Mouse (Mus musculus): ENCODE measurements around the gene Gosr2. TPM values are rescaled to one million over a fixed set of nuclear protein-coding genes. Genes with fewer than 3 reads are reported as not detected.

Gene Gosr2
- total RNA-seq (2014; fragmentation: Nextera tagmentation) (65.5 and 69.2 TPM in 2 replicates), total RNA-seq (2017) (72.1 and 73.1 TPM in 2 replicates), polyA plus RNA-seq (2012) (6.5 and 16.0 TPM in 2 replicates)

DNA sequence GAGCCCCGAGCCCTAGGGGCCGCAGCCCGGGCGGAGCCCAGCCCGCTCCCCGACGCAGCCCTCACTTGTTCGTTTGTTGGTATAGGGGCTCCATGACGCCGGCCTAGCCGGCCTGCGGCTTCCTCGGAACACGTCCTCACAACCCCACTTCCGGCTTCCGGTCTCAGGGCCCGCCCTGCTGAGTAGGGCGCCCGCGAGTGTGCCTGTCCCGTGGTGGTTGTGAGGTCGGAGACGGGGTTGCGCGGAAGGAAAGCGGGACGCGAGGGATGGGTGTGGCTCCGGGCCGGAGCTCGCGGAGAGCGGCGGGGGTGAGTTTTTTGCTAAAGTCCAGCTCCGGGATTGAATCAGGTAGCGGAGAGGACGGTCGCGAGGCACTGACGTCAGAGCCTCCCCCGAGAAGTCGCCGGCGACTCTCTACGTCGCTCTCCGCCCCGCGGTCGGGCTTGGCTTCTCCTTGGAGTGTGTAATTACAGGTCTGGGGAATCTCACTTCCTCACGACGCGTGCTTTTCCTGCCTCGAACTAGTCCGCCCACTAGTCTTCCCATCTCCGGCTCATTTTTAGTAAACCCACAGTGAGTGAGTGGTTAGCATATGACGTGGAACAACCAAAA lies at the start of gene Gosr2:
Gene Gosr2, minus strand, starts transcription at position 334 of the 612 bp plus-strand sequence.
- H3K36me3 ChIP-seq (replicated peaks), result peaks cover 26% of the 10 kb centered on the region
- peaks cover 14% of the 10 kb centered on the region for H3K27me3 ChIP-seq (ENCODE audit: insufficient read depth, low read length)
- H3K4me1 ChIP-seq (ENCODE audit: insufficient read depth, low read depth, low read length), result peaks cover 26% of the 10 kb centered on the region
- TF ChIP-seq GATA2 (IDR thresholded peaks at IDR 0.05; ENCODE audit: borderline replicate concordance, low read depth, low read length) (no peak), POLR2AphosphoS5 (IDR thresholded peaks at IDR 0.05; ENCODE audit: insufficient replicate concordance, low read depth, low read length) (no peak), TAL1 (conservative IDR thresholded peaks at IDR 0.05; ENCODE audit: low read depth, low read length) (no peak), CTCF (IDR thresholded peaks at IDR 0.05; ENCODE audit: low read depth, low read length) (no peak), GATA1 (IDR thresholded peaks at IDR 0.05; ENCODE audit: borderline replicate concordance, low read length) (no peak)
- peak; percentile 78 for ATAC-seq (ENCODE audit: extremely low read depth, insufficient number of reproducible peaks, low FRiP score, poor library complexity, severe bottlenecking)
- DNase-seq (ENCODE audit: low spot score), result peak; percentile 92
- H3K4me3 ChIP-seq (ENCODE audit: low read depth, low read length), result peak within 1 kb of the TSS; percentile 79
- no peaks in the 10 kb centered on the region for H3K9me3 ChIP-seq (replicated peaks)

DNA sequence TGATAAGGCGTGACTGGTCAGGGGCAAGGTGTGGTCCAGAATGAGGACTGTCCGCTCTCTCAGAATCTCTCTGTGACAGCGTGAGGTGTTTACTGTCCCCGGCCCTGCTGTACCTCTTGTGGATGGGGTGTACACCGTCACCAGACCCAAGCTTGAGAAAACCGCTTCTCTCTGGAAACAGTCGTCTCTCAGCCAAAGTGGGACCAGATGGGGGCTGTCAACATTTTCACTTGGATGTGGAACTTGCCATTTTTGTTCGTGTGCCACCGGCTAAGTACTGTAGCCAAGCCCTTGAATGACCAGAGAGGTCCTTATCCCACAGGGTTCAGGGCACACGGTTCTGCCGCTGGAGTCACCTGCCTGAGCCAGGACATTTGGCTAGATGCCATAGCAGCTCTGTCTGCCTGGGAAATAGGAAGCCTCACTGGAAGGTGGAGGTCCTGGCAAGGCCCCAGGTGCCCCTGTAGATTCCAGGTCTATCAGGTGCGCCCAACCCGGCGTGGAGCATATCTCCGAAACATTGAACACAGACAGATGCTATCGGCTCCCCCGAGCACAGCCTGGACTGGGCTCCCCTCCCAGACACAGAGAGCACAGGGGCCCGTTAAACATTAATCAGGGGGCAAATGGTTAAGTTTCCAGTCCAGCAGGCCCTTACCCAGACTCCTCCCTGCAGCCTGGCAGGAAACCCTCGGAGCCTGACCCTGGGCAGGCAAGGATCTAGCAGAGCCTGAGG lies 37.5 kb upstream of the Gosr2 start:
- DNase-seq (ENCODE audit: low spot score) (no peak), ATAC-seq (ENCODE audit: extremely low read depth, insufficient number of reproducible peaks, low FRiP score, poor library complexity, severe bottlenecking) (no peak)
- Histone ChIP-seq H3K27me3 (ENCODE audit: insufficient read depth, low read length) (peaks cover 15% of the 10 kb centered on the region), H3K4me1 (ENCODE audit: insufficient read depth, low read depth, low read length) (no peaks in the 10 kb centered on the region), H3K36me3 (replicated peaks) (no peaks in the 10 kb centered on the region), H3K9me3 (replicated peaks) (no peaks in the 10 kb centered on the region), H3K4me3 (ENCODE audit: low read depth, low read length) (no peak overlapping the region)
- no peak for TF ChIP-seq GATA2 (IDR thresholded peaks at IDR 0.05; ENCODE audit: borderline replicate concordance, low read depth, low read length)
- TF ChIP-seq TAL1 (conservative IDR thresholded peaks at IDR 0.05; ENCODE audit: low read depth, low read length), result no peak
- TF ChIP-seq CTCF (IDR thresholded peaks at IDR 0.05; ENCODE audit: low read depth, low read length), result no peak
- no peak for TF ChIP-seq GATA1 (IDR thresholded peaks at IDR 0.05; ENCODE audit: borderline replicate concordance, low read length)
- TF ChIP-seq POLR2AphosphoS5 (IDR thresholded peaks at IDR 0.05; ENCODE audit: insufficient replicate concordance, low read depth, low read length), result no peak

DNA sequence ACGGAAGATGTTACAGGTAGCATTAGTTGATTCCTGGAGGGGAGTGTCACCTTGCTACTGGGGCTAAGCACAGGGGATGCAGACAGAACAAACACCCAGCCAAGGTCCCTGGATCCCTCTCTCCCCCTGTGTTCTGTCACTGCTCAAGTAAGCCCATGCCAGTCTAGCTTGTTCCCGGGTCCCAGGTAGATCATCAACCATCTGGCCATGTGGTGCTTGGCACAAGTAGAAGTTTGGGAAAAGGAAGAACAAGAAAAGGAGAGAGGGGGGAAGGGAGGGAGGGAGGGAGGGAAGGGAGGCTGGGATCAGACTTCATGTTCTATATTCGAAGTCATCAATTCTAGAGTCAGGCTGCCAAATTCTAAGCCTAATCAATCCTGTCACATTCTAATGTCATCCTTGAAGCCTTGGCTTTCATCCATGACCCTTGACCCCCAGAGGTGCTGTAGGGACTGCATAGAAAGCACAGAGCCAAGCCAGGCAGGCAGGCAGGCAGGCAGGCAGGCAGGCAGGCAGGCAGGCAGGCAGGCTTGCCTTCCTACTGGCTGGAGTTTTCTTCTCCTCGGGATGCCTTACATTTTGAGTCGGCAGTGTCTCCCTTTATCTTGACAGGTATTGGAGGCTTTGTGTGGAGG lies 36.8 kb upstream of the Gosr2 start:
- ATAC-seq (ENCODE audit: extremely low read depth, insufficient number of reproducible peaks, low FRiP score, poor library complexity, severe bottlenecking) (no peak), DNase-seq (ENCODE audit: low spot score) (no peak)
- Histone ChIP-seq H3K27me3 (ENCODE audit: insufficient read depth, low read length) (peaks cover 8% of the 10 kb centered on the region; the same call in 1 of the 2 replicates), H3K4me1 (ENCODE audit: insufficient read depth, low read depth, low read length) (no peaks in the 10 kb centered on the region), H3K36me3 (replicated peaks) (no peaks in the 10 kb centered on the region), H3K9me3 (replicated peaks) (no peaks in the 10 kb centered on the region), H3K4me3 (ENCODE audit: low read depth, low read length) (no peak overlapping the region)
- TF ChIP-seq CTCF (IDR thresholded peaks at IDR 0.05; ENCODE audit: low read depth, low read length), result no peak
- TF ChIP-seq POLR2AphosphoS5 (IDR thresholded peaks at IDR 0.05; ENCODE audit: insufficient replicate concordance, low read depth, low read length), result no peak

DNA sequence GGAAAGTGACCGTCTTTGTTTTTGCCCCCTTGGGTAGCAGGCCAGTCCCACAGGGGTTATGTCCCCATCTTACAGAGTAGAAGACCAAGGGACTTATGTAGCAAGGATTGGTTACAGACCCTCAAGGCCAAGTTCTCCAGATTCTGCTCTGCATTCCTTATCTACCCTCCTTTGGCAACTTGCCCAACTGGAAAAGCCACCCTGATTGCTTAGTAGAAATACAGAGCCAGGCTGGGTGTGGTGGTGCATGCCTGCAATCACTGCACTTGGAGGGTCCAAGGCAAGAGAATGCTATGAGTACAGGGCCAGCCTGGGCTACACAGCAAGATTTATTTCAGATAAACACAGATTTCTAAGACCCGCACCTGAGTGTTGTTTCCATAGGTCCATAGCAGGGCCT lies 36.3 kb upstream of the Gosr2 start:
- Histone ChIP-seq H3K4me1 (ENCODE audit: insufficient read depth, low read depth, low read length) (no peaks in the 10 kb centered on the region), H3K36me3 (replicated peaks) (no peaks in the 10 kb centered on the region), H3K27me3 (ENCODE audit: insufficient read depth, low read length) (peaks cover 8% of the 10 kb centered on the region; the same call in 1 of the 2 replicates), H3K4me3 (ENCODE audit: low read depth, low read length) (no peak overlapping the region), H3K9me3 (replicated peaks) (no peaks in the 10 kb centered on the region)
- ATAC-seq (ENCODE audit: extremely low read depth, insufficient number of reproducible peaks, low FRiP score, poor library complexity, severe bottlenecking) (no peak), DNase-seq (ENCODE audit: low spot score) (no peak)
- no peak for TF ChIP-seq POLR2AphosphoS5 (IDR thresholded peaks at IDR 0.05; ENCODE audit: insufficient replicate concordance, low read depth, low read length)
- TF ChIP-seq GATA1 (IDR thresholded peaks at IDR 0.05; ENCODE audit: borderline replicate concordance, low read length), result no peak
- TF ChIP-seq TAL1 (conservative IDR thresholded peaks at IDR 0.05; ENCODE audit: low read depth, low read length), result no peak
- no peak for TF ChIP-seq GATA2 (IDR thresholded peaks at IDR 0.05; ENCODE audit: borderline replicate concordance, low read depth, low read length)
- TF ChIP-seq CTCF (IDR thresholded peaks at IDR 0.05; ENCODE audit: low read depth, low read length), result no peak

DNA sequence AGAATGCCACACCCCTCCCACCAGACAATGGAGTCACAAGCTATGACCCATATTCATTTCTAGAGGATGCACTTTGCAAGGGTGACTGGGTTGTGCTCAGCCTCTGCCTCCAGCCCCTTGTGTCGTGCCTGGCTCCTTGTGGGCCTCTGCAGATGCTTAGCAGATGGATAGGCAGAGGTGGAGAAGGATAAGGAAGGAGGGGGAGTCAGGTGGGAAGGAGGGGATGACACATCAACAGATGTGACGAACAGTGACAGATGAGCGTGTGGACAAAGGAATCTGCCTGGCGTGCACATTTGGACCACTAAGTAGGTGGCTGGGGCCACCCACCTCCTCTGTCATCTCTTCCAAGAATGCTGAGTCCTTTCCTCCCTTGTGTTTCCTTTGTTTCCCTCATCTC lies 35.4 kb upstream of the Gosr2 start:
- Histone ChIP-seq H3K4me3 (ENCODE audit: low read depth, low read length) (no peak overlapping the region), H3K4me1 (ENCODE audit: insufficient read depth, low read depth, low read length) (no peaks in the 10 kb centered on the region), H3K36me3 (replicated peaks) (no peaks in the 10 kb centered on the region), H3K9me3 (replicated peaks) (no peaks in the 10 kb centered on the region), H3K27me3 (ENCODE audit: insufficient read depth, low read length) (peaks cover 8% of the 10 kb centered on the region; the same call in 1 of the 2 replicates)
- no peak for TF ChIP-seq GATA1 (IDR thresholded peaks at IDR 0.05; ENCODE audit: borderline replicate concordance, low read length)
- no peak for TF ChIP-seq POLR2AphosphoS5 (IDR thresholded peaks at IDR 0.05; ENCODE audit: insufficient replicate concordance, low read depth, low read length)
- TF ChIP-seq CTCF (IDR thresholded peaks at IDR 0.05; ENCODE audit: low read depth, low read length), result no peak
- TF ChIP-seq TAL1 (conservative IDR thresholded peaks at IDR 0.05; ENCODE audit: low read depth, low read length), result no peak
- TF ChIP-seq GATA2 (IDR thresholded peaks at IDR 0.05; ENCODE audit: borderline replicate concordance, low read depth, low read length), result no peak
- no peak for DNase-seq (ENCODE audit: low spot score)
- no peak for ATAC-seq (ENCODE audit: extremely low read depth, insufficient number of reproducible peaks, low FRiP score, poor library complexity, severe bottlenecking)

DNA sequence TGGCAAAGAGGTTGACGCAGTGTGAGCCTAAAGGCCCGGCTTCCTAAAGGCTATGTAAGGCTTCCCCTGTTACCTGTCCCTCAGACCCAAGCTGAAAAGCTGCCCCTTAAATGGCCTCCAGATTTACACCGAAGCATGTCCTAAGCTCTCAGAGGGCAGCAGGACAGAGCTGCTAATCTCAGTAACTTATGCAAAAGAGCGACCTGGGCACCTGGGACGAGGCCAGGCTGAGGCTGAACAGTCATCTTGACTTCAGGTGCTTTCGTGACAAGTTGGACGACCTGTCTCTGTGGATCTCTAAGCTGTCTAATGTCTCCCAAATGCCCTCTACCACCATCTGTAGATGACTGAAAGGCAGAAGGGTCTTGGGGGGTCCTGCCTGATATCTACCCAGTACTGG lies 34.6 kb upstream of the Gosr2 start:
- no peaks in the 10 kb centered on the region for H3K4me1 ChIP-seq (ENCODE audit: insufficient read depth, low read depth, low read length)
- TF ChIP-seq GATA1 (IDR thresholded peaks at IDR 0.05; ENCODE audit: borderline replicate concordance, low read length) (no peak), CTCF (IDR thresholded peaks at IDR 0.05; ENCODE audit: low read depth, low read length) (no peak), GATA2 (IDR thresholded peaks at IDR 0.05; ENCODE audit: borderline replicate concordance, low read depth, low read length) (no peak), TAL1 (conservative IDR thresholded peaks at IDR 0.05; ENCODE audit: low read depth, low read length) (no peak), POLR2AphosphoS5 (IDR thresholded peaks at IDR 0.05; ENCODE audit: insufficient replicate concordance, low read depth, low read length) (no peak)
- no peak overlapping the region for H3K4me3 ChIP-seq (ENCODE audit: low read depth, low read length)
- no peaks in the 10 kb centered on the region for H3K36me3 ChIP-seq (replicated peaks)
- H3K9me3 ChIP-seq (replicated peaks), result no peaks in the 10 kb centered on the region
- DNase-seq (ENCODE audit: low spot score) (no peak), ATAC-seq (ENCODE audit: extremely low read depth, insufficient number of reproducible peaks, low FRiP score, poor library complexity, severe bottlenecking) (no peak)
- peaks cover 8% of the 10 kb centered on the region; the same call in 1 of the 2 replicates for H3K27me3 ChIP-seq (ENCODE audit: insufficient read depth, low read length)

Measured in G1E (cell line).